Mouse (Mus musculus) v-Abl transformed pro-B cells (cell line): Measurements from ENCODE around the gene Zfp932.
"Not testable (repeated sequence)": the region's sequence is repeated elsewhere in the genome, so short reads cannot be mapped to it uniquely, and the experiment has no call there.

ENCODE experiments used
- in situ Hi-C, 2 experiments: fragments of 400-800 bp; cut with MboI; formaldehyde crosslinking; loops; one replicate each; pipeline ENCODE4 v1.15.1; 2025; ENCODE audit not compliant: unreplicated experiment in 2 of 2

The Zfp932 gene

DNA sequence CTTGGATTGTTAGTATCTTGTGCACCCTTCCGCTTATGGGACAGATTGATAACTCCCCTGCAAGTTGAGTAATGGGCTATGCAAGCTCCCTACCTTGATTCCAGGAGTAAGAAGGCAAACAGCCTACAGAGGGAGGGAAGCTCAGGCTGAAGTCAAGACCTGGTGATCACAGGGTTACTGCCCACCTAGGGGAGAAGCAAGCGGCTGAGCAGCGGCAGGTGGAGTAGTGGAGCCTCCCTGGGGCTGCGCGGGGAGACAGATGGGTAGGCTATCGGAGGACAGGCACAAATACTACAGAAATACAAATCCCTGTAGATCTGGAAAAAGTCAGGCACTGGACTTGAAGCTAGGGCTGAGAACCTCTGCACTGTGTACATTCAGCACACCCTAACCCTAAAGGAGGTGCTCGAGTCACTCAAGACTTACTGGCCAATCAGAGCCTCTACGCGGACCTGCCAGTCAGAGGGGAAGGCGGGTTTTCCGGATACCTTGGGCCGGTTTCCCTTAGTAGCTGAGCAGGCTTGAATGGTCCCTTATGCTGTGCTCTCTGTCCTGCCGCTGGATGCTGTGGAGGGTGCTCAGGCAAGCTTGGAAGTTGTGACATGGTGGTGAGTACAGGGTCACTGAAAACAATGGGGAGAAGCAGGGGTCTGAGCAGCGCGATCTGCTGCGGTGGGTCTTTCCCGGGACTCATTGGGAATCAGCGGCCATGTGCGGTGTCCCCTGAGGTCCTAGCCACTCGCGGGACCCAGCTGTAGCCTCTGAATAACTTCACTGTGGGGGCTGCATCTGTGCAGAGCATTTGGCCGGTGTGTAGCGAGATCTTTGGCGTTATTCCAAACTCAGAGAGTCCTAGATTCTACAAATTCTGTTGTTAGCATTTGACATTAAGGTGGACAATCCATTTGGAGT is at the start of gene Zfp932:
Zfp932 (plus strand) TSS at position 496 of the 912 bp plus-strand sequence.
- in situ Hi-C loops: not testable (repeated sequence)

DNA sequence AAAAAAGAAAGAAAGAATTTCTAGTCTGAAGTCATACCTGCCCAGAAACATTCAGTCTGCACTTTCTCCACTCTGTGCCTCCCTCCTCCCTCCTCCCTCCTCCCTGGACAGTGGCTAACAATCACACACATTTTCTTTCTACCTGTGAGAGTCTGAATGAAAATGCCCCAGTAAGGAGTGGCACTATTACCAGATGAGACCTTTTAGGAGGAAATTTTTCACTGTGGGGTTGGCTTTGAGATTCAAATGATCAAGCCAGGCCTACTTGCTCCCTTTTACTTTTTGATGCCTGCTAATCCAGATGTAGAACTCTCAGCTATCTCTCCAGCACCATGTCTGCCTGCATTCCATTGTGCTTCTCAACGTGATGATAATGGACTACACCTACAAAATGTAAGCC is 46.0 kb upstream of the Zfp932 start:
- in situ Hi-C loops: no loop called here

DNA sequence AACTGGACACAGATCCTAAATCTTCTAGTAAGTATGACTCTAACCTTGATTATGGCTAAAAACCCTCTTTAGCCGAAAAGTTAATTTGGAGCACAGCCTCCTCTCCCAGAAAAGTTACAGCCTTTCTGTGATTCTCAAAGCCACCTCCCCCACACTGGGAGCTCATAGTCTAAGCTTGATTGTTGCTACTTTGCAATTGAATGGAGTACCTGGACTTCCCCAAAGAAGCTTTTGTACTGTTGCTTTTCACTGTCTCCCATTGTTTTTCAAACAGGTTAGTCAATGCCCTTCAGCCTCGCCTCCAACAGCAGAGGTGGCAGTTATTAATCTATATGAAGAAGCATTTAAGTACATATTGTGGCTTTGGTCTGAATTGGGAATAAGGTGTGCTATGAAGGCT is 15.6 kb upstream of the Zfp932 start:
- in situ Hi-C loops: not testable (repeated sequence)

DNA sequence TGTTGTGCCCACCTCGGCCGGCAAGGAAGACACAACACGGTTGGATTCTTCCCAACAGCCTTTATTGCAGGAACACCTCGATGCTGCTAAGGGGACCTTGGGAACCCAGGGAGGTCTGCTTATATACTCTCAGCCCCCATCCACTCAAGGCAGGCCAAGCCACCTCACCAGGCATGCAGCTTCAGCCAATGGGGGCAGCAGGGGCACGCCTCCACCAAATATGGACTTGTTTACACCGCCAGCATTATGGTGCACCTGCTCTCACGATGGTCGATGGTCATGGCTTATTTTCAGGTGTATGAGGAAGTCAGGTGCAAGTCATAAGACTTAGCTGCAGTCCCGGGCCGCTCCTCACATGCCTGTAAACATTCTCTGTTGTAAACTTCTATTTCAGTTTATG is 860 bp upstream of the Zfp932 start:
- in situ Hi-C loops: not testable (repeated sequence)

DNA sequence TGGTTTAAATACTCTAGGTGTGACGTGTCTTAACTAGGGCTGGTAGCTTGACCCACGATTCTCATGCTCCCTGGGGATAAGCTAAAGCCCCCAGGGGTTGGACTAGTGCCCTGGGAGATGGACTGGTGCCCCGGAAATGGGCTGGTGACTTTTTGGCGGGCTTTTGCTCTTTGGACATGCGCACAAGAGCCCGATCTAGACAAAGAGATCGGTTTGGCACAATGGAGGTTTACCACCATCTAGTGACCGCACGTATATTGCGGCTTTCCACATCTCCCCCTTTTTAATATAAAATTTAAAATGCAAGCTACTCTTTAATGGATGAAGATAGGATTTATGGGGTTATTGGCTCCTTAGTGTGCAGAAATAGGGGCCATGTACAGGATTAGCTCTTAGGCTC is 19.5 kb downstream of the Zfp932 start:
- in situ Hi-C loops: loop anchor here in 1 of 2 experiments (25.0 kb wide), 1 partner anchor 353 kb away; no protein-coding TSS in a partner anchor

DNA sequence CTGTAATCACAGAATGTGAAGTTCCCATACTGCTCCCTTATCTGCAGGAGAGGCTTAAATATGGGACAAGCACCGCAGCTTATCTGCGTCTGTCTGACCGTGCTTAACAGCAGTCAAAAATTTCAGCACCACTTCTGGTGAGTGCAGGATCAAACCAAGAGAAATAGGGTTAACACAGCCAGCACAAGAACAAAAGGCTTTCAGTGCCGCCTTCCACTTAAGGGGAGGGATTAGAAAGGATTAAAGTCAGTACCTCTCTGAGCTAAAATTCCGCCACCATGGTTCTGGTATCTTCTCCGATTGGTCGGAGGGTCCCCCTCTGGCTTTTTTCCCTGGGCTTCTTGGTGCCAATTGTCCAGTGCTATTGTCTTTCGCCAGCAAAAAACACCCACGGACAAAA is 27.0 kb downstream of the Zfp932 start:
- in situ Hi-C loops: loop anchor here in 1 of 2 experiments (25.0 kb wide), 1 partner anchor 361 kb away; no protein-coding TSS in a partner anchor

DNA sequence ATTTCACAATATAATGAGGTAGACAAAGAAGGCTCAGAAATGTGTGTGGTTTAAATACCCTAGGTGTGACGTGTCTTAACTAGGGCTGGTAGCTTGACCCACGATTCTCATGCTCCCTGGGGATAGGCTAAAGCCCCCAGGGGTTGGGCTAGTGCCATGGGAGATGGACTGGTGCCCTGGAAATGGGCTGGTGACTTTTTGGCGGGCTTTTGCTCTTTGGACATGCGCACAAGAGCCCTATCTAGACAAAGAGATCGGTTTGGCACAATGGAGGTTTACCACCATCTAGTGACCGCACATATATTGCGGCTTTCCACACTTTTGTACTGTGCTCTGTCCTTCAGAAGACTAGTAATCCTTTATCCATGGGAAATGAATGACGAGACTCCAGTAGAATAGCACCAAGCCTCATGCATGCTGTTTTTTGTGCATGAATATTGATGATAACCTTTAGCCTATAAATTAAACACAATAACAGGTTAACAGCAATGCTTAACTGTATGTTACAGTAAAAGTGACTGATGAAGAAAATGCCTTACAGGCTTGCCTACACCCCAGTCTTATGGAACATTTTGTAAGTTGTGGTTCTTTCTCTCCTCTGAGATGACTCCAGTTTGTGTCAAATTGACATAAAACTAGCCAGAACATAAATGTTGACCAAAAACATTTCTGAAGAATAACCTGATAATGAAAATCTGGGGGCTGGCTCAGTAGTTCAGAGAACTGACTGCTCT is 27.5 kb downstream of the Zfp932 start:
- in situ Hi-C loops: loop anchor here in 1 of 2 experiments (25.0 kb wide), 1 partner anchor 362 kb away; no protein-coding TSS in a partner anchor

DNA sequence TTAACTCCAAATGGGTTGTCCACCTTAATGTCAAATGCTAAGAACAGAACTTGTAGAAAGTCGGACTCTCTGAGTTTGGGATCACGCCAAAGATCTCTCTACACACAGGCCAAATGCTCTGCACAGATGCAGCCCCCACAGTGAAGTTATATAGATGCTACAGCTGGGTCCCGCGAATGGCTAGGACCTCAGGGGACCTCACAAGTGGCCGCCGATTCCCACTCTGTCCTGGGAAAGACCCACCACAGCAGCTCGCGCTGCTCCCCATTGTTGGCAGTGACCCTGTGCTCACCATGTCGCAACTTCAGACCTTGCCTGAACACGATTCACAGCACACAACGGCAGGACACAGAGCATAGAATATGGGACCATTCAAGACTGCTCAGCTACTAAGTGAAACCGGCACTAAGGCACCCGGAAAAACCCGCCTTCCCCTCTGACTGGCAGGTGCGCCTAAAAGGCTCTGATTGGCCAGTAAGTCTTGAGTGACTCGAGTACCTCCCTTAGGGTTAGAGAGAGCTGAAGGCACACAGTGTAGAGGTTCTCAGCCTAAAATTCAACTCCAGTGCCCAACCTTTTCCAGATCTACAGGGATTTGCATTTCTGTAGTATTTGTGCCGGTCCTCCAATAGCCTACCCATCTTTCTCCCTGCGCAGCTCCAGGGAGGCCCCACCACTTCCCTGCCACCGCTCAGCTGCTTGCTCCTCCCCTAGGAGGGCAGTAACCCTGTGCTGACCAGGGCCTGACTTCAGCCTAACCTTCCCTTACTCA is 61.5 kb downstream of the Zfp932 start:
- in situ Hi-C loops: no loop called here
